Mouse (Mus musculus): Measurements from ENCODE around the gene Adm. TPM values are rescaled to one million over a fixed set of nuclear protein-coding genes. Genes with fewer than 3 reads are reported as not detected.
"Not testable (repeated sequence)": the region's sequence is repeated elsewhere in the genome, so short reads cannot be mapped to it uniquely, and the experiment has no call there.

Adm gene
- 10.1 and 10.9 TPM in 2 replicates for polyA plus RNA-seq (2016; fragmentation: Nextera tagmentation; extraction: Ambion mirVana)

- H3K4me1 ChIP-seq (replicated peaks) = peaks cover 43% of the 10 kb centered on the region
- H3K4me2 ChIP-seq = peak within 1 kb of the TSS; percentile 85
- peak; percentile 43; the same call in 1 of the 2 replicates for ATAC-seq (ENCODE audit: insufficient number of reproducible peaks, low FRiP score)
- no peaks in the 10 kb centered on the region for H3K9me3 ChIP-seq (replicated peaks)
- no peaks in the 10 kb centered on the region for H3K36me3 ChIP-seq
- no peak within 1 kb of the TSS for H3K27ac ChIP-seq (ENCODE audit: poor library complexity, severe bottlenecking)
- WGBS = under 1% methylated on average over 30 of the region's 30 CpGs
- peaks cover 33% of the 10 kb centered on the region for H3K27me3 ChIP-seq (replicated peaks)
- peak within 1 kb of the TSS; percentile 53 for H3K4me3 ChIP-seq
- H3K9ac ChIP-seq = peak within 1 kb of the TSS; percentile 72
Observed at GRCm38 (mm10) chr7:110627486-110628272, at the start of gene Adm. Gene Adm, plus strand, starts transcription at chr7:110627661.

GRCm38 (mm10) chr7:110583705-110584104 is 43.8 kb upstream of the Adm start:
- no peaks in the 10 kb centered on the region for H3K27me3 ChIP-seq (replicated peaks)
- no peak overlapping the region for H3K4me2 ChIP-seq
- no peaks in the 10 kb centered on the region for H3K9me3 ChIP-seq (replicated peaks)
- 92% methylated on average over 3 of the region's 3 CpGs for WGBS
- no peak overlapping the region for H3K27ac ChIP-seq (ENCODE audit: poor library complexity, severe bottlenecking)
- no peak overlapping the region for H3K9ac ChIP-seq
- no peak overlapping the region for H3K4me3 ChIP-seq
- peaks cover 6% of the 10 kb centered on the region; the same call in 1 of the 2 replicates for H3K4me1 ChIP-seq (replicated peaks)
- ATAC-seq (ENCODE audit: insufficient number of reproducible peaks, low FRiP score) = peak; percentile 25; the same call in 1 of the 2 replicates
- H3K36me3 ChIP-seq = no peaks in the 10 kb centered on the region

GRCm38 (mm10) chr7:110584159-110584558 is 43.3 kb upstream of the Adm start:
- no peaks in the 10 kb centered on the region for H3K9me3 ChIP-seq (replicated peaks)
- H3K9ac ChIP-seq = no peak overlapping the region
- no peaks in the 10 kb centered on the region for H3K36me3 ChIP-seq
- ATAC-seq (ENCODE audit: insufficient number of reproducible peaks, low FRiP score) = peak; percentile 48; the same call in 1 of the 2 replicates
- H3K27me3 ChIP-seq (replicated peaks) = no peaks in the 10 kb centered on the region
- peaks cover 6% of the 10 kb centered on the region; the same call in 1 of the 2 replicates for H3K4me1 ChIP-seq (replicated peaks)
- H3K4me2 ChIP-seq = no peak overlapping the region
- WGBS = 67% methylated on average over 2 of the region's 2 CpGs
- H3K27ac ChIP-seq (ENCODE audit: poor library complexity, severe bottlenecking) = no peak overlapping the region
- no peak overlapping the region for H3K4me3 ChIP-seq

- H3K9ac ChIP-seq = no peak overlapping the region
- no peak overlapping the region for H3K27ac ChIP-seq (ENCODE audit: poor library complexity, severe bottlenecking)
- H3K4me1 ChIP-seq (replicated peaks) = peaks cover 6% of the 10 kb centered on the region; the same call in 1 of the 2 replicates
- no peak for ATAC-seq (ENCODE audit: insufficient number of reproducible peaks, low FRiP score)
- no peak overlapping the region for H3K4me3 ChIP-seq
- no peaks in the 10 kb centered on the region for H3K36me3 ChIP-seq
- H3K4me2 ChIP-seq = no peak overlapping the region
- 74% methylated on average over 2 of the region's 2 CpGs for WGBS
- H3K27me3 ChIP-seq (replicated peaks) = no peaks in the 10 kb centered on the region
- H3K9me3 ChIP-seq (replicated peaks) = no peaks in the 10 kb centered on the region
Observed at GRCm38 (mm10) chr7:110585250-110585649, 42.2 kb upstream of the Adm start.

GRCm38 (mm10) chr7:110587721-110588120 is 39.7 kb upstream of the Adm start:
- no peak overlapping the region for H3K4me2 ChIP-seq
- 76% methylated on average over 1 of the region's 1 CpGs for WGBS
- peaks cover 6% of the 10 kb centered on the region; the same call in 1 of the 2 replicates for H3K4me1 ChIP-seq (replicated peaks)
- H3K27me3 ChIP-seq (replicated peaks) = no peaks in the 10 kb centered on the region
- H3K27ac ChIP-seq (ENCODE audit: poor library complexity, severe bottlenecking) = no peak overlapping the region
- H3K9me3 ChIP-seq (replicated peaks) = no peaks in the 10 kb centered on the region
- no peak overlapping the region for H3K4me3 ChIP-seq
- no peak for ATAC-seq (ENCODE audit: insufficient number of reproducible peaks, low FRiP score)
- no peak overlapping the region for H3K9ac ChIP-seq
- no peaks in the 10 kb centered on the region for H3K36me3 ChIP-seq

GRCm38 (mm10) chr7:110593991-110594390 is 33.5 kb upstream of the Adm start:
- H3K4me3 ChIP-seq; H3K36me3 ChIP-seq; H3K4me1 ChIP-seq (replicated peaks); H3K9ac ChIP-seq; H3K27me3 ChIP-seq (replicated peaks); ATAC-seq (ENCODE audit: insufficient number of reproducible peaks, low FRiP score); H3K4me2 ChIP-seq; H3K27ac ChIP-seq (ENCODE audit: poor library complexity, severe bottlenecking); H3K9me3 ChIP-seq (replicated peaks): not testable (repeated sequence)
- WGBS = 86% methylated on average over 3 of the region's 3 CpGs

- no peaks in the 10 kb centered on the region for H3K27me3 ChIP-seq (replicated peaks)
- 87% methylated on average over 1 of the region's 1 CpGs for WGBS
- H3K4me1 ChIP-seq (replicated peaks) = peaks cover under 1% of the 10 kb centered on the region; the same call in 1 of the 2 replicates
- no peak overlapping the region for H3K4me3 ChIP-seq
- peaks cover 6% of the 10 kb centered on the region for H3K9me3 ChIP-seq (replicated peaks)
- no peak overlapping the region for H3K9ac ChIP-seq
- H3K27ac ChIP-seq (ENCODE audit: poor library complexity, severe bottlenecking) = no peak overlapping the region
- H3K4me2 ChIP-seq = no peak overlapping the region
- peaks cover 10% of the 10 kb centered on the region for H3K36me3 ChIP-seq
- ATAC-seq (ENCODE audit: insufficient number of reproducible peaks, low FRiP score) = no peak
Observed at GRCm38 (mm10) chr7:110597141-110597540, 30.3 kb upstream of the Adm start.

- Histone ChIP-seq H3K9me3 (replicated peaks) (peaks cover 3% of the 10 kb centered on the region; the same call in 1 of the 2 replicates), H3K27ac (ENCODE audit: poor library complexity, severe bottlenecking) (no peak overlapping the region), H3K9ac (no peak overlapping the region), H3K4me2 (no peak overlapping the region), H3K36me3 (0 out of 2 replicates have a peak, but pooled peaks cover 6% of the 10 kb centered on the region), H3K4me3 (no peak overlapping the region), H3K4me1 (replicated peaks) (peaks cover 3% of the 10 kb centered on the region; the same call in 1 of the 2 replicates), H3K27me3 (replicated peaks) (no peaks in the 10 kb centered on the region)
- 83% methylated on average over 4 of the region's 4 CpGs for WGBS
- no peak for ATAC-seq (ENCODE audit: insufficient number of reproducible peaks, low FRiP score)
Observed at GRCm38 (mm10) chr7:110605476-110605875, 22.0 kb upstream of the Adm start.

- H3K9me3 ChIP-seq (replicated peaks) = peaks cover 3% of the 10 kb centered on the region; the same call in 1 of the 2 replicates
- no peak for ATAC-seq (ENCODE audit: insufficient number of reproducible peaks, low FRiP score)
- no peak overlapping the region for H3K4me3 ChIP-seq
- H3K4me2 ChIP-seq = no peak overlapping the region
- 0 out of 2 replicates have a peak, but pooled peaks cover 6% of the 10 kb centered on the region for H3K36me3 ChIP-seq
- H3K9ac ChIP-seq = no peak overlapping the region
- peaks cover 10% of the 10 kb centered on the region for H3K4me1 ChIP-seq (replicated peaks)
- no peaks in the 10 kb centered on the region for H3K27me3 ChIP-seq (replicated peaks)
- WGBS = 93% methylated on average over 1 of the region's 1 CpGs
- no peak overlapping the region for H3K27ac ChIP-seq (ENCODE audit: poor library complexity, severe bottlenecking)
Observed at GRCm38 (mm10) chr7:110606906-110607305, 20.6 kb upstream of the Adm start.

GRCm38 (mm10) chr7:110613381-110614132 is 13.9 kb upstream of the Adm start:
- Histone ChIP-seq H3K4me1 (replicated peaks) (peaks cover 28% of the 10 kb centered on the region), H3K9ac (peak overlapping the region; percentile 95), H3K4me3 (peak overlapping the region; percentile 94), H3K36me3 (no peaks in the 10 kb centered on the region), H3K4me2 (peak overlapping the region; percentile 78), H3K27ac (ENCODE audit: poor library complexity, severe bottlenecking) (peak overlapping the region; percentile 97), H3K9me3 (replicated peaks) (no peaks in the 10 kb centered on the region), H3K27me3 (replicated peaks) (no peaks in the 10 kb centered on the region)
- WGBS = 4% methylated on average over 17 of the region's 17 CpGs
- no peak for ATAC-seq (ENCODE audit: insufficient number of reproducible peaks, low FRiP score)
